Mouse (Mus musculus) inflammation-experienced regulatory T-cells, adult 6 months (primary cell): ENCODE results near the gene Pla2g4c. TPM values are rescaled to one million over a fixed set of nuclear protein-coding genes. Genes with fewer than 3 reads are reported as not detected.

Experiments used
- ATAC-seq: one replicate; pipeline ENCODE4 v1.8.0; 2017
- polyA plus RNA-seq, 3 experiments: library from polyadenylated mRNA; unstranded; fragments of 100-300 nt; shearing (Covaris generic); gene quantifications; one replicate each; pipeline ENCODE4 v1.2.1; 2017

The Pla2g4c gene
- polyA plus RNA-seq = 1 to 10 TPM in 1 of 3 experiments, under 1 TPM in 2; 0.39 to 1.0 (median 0.41) TPM

DNA sequence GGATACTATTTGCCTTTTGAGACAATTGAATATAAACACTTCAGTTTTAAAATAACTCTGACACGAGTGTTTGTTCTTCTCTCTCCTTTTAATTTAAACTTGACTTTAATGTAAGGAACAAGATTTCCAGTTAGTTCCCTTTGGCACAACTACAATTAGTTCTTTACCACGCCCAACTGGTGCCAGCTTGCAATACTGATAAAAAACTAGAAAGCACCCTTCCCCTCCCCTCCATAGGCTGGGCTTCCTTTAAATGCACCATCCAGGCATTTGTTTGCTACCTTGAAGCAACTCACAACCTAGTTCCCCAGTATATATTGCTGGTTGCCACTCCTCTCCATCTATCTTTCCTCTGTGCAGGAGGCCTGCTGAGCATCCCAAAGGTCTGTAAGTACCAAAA, at the start of gene Pla2g4c:
Gene Pla2g4c, plus strand, starts transcription at position 340 of the 400 bp plus-strand sequence.
- no peak for ATAC-seq

DNA sequence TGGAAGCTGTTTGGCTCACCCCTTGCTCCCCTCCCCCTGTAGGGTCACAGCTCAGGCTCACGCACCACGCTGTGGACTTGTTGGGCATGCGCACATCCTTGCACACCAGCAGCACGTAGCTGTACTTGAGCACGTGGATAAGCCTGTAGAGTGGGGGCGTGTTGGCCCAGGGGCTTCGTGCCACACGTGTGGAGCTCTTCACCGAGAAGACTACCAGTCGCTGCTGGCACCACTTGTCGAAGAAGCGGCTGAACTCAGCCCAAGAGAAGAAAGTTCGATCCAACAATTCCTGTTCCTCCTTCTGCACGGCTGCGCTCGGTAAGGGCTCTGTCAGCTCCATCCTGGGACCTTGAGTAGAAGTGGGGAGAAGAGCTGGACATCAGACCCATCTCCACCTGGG, 47.4 kb upstream of the Pla2g4c start, which contains the start of gene Lig1:
Gene Lig1, plus strand, starts transcription at position 203 of the 400 bp plus-strand sequence.
- no peak for ATAC-seq

DNA sequence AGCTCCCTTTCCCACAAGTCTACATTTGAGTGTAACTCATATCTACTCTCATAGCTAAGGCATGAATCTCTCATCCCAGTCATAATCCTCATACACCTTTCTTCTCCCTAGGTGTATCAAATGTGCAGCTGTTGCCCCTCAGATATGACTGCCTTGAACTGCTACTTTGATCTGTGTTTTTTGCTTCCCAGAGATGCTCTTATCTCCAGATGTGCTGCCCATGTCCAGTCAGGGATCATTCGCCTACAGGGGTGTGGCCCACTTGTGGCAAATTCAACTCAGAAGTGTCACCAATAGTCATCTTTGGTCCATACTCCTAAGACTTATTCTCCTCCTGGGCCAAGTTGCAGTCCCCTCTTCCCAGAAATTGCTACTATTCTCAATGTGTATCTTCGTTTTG, 46.6 kb upstream of the Pla2g4c start:
- ATAC-seq = no peak

DNA sequence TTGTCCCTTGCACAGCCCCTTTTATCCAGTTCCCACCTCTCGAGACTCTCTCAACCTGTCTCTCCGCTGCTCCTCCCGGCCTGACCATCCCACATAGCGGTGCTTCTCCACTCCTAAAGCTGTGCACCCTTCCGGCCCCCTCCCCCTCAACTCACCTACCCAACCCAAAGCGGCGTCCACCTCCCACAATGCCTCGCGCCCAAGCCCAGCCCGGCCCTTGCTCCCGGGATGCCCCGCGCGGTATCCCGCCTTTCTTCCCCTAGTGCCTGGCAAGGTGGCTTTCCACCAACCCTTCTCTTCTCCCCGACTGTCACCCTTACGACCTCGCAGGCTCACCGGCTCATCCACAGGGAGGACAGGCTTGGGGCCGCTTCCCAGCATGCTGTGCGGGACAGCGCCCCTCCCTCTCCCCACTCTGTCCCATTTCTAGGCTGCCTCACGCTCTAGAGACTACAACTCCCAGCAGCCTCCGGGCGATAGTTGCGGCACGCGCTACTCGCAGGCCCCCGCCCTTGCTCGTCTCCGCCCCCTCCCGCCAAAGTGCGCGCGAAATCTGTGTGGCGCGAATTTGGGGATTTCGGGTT, 46.1 kb upstream of the Pla2g4c start, which contains the start of gene Zswim9:
Gene Zswim9, minus strand, starts transcription at position 414 of the 584 bp plus-strand sequence.
- ATAC-seq = peak; percentile 97

DNA sequence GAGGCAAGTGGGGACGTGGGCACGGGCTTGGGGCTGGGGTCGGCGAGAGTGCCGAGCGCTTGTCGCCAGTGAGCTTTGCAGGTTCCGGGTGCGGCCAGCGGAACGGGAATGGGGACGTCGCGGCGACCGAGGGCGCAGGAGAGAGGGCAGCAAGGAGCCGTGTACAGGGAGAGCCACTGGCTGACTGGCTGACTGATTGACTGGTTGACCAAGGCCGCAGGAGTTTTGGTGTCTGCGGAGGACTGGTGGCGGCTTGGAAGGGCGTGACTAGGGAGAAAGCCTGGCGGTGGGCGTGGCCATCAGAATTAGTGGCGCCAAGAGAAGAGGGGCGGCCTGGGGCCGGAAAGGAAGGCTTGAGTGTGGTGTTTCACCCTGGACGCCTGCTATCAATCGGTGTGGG, 45.5 kb upstream of the Pla2g4c start:
- peak; percentile 22 for ATAC-seq

DNA sequence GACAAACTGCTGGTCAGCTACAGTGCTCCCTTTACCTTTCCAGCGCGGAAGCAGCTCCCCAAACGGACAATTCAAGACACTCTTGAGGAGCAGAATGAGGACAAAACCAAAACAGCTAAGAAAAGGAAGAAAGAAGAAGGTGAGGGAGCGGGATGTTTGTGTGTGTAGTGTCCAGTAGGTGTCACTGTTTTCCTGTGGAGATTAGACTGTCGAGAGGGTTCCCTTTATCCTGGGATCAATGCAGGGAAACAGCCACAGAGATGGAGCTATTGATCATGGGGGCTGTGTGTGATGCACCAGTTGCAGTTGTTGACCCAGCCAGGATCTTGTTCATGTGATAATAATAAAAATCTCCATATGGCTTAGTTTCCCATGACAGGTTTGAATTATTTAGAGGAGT, 35.8 kb upstream of the Pla2g4c start:
- ATAC-seq = peak; percentile 64

DNA sequence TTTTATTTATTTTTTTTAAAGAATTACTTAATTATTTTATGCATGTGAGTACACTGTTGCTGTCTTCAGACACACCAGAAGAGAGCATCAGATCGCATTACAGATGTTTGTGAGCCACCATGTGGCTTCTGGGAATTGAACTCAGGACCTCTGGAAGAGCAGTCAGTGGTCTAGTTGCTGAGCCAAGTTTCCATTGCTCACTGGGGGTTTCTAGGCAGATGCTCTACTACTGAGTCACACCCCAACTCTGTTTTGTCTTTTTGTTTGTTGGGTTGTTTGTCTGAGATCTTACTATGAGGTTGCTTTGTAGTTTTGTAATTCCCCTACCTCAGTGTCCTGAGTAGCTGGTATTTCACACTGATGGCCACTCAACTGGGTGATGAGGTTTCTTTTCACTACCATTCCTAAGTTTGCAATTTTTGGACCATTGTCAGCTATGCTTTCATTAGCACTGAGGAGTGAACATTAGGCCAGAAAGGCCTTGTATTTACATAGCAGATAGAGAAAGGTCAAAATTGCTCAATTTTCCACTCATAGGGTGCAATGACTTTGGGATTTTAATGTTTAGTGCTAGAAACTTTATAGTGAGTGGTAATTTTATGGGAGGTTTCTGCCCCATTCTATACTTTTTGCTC, 34.3 kb upstream of the Pla2g4c start:
- ATAC-seq = no peak

DNA sequence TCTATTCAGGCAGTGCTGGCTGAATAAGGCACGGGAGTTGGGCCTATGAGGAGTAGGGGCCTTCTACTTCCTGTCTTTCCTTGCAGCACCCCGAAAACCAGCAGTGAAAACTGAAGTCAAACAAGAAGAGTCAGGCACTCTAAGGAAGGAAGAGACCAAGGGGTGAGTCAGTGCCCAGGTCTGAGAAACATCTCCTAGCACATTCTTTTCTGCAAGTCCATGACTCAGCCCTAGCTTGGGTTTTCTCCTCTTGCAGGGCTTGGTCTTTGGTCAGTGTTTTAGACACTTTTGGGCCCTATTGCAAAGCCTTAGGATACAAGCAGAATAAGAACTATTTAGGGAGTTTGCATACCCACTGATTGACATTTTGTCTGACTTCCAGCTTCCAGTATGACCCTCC, 33.1 kb upstream of the Pla2g4c start:
- ATAC-seq = no peak

DNA sequence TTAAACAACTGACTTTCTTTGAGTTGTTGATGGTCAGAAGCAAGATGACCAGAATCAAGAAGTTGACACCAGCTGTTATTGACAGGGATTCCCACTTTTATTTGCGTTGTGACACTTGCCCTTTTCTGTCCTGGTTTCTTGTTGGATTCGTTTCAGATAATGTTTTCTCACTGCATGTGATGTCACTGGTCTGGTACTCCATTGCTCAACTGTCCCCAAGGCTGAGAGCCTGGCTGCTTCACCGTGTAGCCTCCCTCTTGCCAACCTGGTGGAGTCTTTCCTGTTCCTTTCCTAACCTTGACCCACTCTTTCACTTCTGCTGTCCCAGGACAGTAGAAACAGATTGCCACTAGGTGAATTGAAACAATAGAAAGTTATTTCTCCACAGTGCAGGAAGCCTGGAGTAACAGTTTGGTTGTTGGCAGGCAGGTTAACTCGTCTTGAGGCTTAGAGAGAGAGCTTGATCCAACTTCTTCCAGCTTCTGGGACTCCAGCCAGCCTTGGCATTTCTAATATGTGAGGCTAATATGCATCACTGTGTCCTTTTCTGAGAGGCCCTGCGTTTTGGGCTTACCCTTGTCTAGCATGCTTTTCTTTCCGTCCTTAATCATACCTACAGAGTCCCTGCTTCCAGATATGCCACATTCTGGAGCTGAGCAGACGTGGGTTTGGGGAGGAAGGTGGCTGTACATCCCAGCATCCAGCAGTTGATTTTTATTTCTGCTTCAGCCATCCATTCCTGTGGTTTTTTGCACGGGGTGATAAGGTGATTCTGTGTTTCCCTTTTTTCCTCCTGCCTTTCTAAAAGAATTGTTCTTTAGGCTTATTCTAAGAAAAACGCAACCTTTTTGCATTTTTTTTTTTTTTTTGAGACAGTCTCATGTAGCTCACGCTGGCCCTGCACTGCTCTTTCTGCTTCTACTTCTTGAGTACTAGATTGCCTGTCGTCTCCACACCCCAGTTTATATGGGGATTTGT, 30.3 kb upstream of the Pla2g4c start:
- ATAC-seq = no peak

DNA sequence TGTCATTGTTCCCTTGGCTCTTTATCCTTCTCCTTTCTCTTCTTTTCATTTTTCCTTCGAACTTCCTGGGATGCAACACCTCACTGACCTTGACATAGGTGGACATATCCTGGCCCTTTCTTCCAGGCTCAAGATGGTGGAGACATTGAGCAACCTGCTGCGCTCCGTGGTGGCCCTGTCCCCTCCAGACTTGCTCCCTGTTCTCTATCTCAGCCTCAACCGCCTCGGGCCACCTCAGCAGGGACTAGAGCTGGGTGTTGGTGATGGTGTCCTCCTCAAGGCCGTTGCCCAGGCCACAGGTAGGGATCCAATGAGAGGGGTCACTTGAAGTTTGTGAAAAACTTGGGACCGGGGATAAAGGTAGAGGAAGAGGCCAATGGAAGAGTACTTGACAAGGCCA, 29.2 kb upstream of the Pla2g4c start:
- no peak for ATAC-seq

DNA sequence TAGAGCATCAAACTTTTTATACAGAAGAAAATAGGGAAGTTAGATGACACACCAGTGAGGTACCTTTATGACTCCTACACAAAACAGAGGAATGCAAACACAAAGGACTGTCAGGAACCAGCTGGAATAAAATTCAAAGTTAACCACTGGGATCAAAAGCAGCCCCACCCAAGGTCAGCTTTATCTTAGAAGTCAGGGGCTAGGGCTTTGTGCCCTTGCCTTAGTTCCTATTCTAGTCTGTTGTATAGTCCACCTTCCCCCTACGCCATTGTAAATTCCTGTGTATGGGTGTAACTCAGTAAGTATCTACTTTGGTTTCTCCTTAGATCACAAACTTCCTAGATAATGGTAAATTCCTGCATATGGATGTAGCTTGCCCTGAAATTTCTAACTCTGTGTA, 26.8 kb upstream of the Pla2g4c start:
- no peak for ATAC-seq

DNA sequence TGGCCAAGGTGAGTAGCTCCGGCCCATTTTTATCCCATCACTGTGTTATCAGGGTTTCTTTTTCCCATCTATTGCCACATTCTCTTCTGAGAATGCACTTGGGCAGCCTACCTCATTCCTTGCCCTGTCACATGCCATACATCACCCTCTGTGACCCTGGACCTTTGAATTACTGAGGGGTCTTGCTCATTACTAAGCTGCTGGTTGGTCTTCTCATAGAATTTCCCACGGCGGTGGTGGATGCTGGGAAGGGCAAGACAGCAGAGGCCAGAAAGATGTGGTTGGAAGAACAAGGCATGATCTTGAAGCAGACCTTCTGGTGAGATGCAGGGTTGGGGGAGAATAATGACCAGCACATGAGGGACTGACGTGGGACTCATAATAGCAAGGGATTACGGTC, 25.6 kb upstream of the Pla2g4c start:
- no peak for ATAC-seq

DNA sequence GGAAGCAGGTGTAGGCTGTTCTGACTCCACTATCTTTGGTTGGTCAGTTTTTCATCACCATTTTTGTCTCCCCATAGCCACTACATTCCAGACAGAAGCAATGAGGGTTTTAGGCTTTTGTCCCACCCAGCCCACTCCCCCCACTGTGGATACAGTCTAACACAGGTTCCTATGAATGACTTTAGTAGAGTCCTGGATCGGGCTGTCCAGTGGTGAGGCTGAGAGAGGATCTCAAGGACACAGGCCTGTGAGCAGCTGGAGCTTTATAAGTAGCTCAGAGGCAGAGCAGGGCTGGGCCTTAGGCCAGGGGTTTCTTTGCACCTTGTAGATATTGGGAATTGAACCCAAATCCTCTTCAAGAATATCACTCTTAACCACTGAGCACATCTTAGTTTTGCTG, 22.8 kb upstream of the Pla2g4c start:
- no peak for ATAC-seq

DNA sequence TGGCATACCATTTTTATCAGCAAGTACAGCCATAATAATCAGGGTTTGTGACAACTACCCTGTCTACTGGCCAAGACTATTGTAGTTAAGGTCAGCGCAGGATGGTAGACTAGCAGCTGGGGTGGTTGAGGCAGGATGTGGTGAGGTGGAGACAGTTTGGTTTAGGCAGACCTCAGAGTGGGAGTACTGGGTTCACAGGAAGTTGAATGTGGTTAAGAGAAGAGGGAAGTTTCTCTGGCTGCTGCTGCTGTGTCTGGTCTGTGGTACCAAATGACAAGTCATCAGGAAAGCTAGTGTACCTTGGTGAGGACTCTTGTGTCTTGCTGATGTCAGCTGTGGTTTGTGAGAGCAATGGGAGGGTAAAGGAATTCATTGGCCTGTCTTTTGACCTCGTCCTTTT, 21.7 kb upstream of the Pla2g4c start:
- ATAC-seq = peak; percentile 97

DNA sequence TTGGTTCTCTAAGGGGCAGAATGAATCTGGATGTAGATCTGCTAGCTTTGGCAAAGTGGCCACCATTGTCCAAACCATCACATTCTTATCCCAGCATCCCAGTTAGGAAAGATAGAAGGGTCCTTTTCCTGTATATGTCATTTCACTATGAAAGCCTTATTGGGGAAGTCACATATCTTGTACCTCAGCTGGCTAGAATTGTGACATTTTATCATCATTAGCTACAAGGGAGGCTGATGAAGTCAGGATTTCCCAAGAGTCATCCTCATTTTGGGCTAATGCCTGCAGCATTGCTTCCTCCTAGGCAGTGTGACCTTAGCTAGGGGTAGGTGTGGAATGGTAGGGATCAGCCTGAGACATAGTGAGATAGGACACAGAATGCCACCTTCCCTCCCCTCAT, 21.1 kb upstream of the Pla2g4c start:
- no peak for ATAC-seq

DNA sequence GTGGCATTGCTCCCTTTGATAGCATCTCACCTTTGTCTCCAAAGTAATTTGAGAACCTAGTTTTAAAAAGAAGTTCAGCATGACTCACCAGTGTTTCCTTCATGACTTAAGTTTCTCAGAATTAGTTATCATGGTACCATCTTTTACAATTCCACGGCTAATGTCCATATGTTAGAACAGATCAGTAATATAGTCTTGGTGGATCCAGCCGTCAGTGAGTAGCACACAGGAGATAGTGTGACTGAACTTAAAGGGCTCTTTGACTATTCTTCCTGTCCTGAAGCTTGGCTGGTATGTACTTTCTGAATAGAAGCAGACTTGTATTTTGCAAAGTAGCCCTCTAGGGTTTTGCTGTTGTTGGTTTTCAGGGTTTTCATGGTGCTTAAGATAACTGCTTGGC, 15.0 kb upstream of the Pla2g4c start:
- no peak for ATAC-seq

DNA sequence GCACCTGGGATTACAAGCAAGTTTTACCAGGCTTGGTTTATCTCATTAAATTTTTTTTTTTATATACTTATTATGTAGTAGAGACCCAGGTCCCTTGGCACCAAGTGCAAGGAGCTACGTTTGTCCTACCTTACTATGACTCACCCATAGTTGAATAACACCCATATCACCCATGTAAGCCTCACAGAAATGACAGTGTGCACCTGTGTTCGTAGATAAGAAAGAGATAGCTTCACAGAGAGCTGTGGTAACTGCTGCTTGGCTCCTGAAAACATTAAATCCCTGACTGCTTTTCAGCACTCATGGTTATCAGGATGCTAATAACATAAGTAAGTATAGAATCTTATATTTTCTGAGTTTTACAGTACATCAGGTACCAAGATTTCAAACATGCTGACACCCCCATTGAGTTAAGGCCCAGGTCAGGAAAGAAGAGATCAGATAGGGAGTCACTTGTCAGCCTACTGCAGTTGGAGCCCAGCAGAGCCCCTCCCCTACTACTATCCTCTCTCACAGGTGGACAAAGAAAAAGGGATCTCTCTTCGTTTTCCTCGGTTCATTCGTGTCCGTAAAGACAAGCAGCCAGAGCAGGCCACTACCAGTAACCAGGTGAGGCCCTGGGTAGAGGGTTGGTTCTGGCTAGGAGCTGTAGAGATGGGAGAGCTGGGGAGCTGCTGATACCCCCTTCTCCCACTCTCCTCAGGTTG, 13.8 kb upstream of the Pla2g4c start:
- no peak for ATAC-seq

DNA sequence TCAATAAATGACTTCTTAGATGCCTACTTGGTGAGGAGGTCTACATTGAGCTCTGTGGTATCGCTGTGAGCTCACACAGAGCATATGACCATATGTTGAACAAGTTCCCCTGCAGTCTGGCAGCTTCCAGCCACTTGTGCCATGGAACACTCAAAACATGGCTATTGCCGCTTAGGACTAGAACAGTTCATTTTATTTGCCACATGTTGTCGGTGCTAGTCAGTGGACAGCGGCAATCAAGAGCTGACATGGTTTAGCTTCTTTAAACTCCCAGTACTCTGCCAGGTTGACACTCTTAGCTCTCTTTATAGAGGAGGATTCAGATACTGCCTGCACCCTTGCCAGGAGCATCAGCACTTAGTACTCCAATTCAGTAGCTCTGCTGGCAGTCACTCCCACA, 13.1 kb upstream of the Pla2g4c start:
- ATAC-seq = no peak

DNA sequence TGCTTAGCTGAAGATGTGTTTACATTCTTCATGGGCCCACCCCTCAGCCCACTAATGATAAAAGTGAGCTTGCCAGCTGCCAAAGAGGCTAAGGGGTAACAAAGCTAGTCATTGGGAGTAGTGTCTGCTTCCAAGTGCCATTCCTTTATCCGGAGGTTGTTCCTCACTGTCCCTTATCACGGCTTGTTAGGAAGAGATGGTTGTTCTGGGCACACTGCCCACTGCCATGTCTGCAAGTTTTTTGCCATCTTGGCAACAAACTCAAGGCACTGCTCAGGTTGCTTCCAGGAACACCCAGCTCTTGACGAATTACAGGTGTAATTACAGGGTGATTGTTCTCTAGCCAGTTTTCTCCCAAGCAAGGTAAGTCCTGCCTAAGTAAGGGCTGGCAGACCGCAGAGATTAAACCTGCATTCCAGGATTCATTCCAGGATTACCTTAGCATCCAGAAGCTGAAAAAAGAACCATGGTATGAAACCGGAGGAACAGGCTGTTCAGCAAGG, 10.3 kb upstream of the Pla2g4c start:
- no peak for ATAC-seq

DNA sequence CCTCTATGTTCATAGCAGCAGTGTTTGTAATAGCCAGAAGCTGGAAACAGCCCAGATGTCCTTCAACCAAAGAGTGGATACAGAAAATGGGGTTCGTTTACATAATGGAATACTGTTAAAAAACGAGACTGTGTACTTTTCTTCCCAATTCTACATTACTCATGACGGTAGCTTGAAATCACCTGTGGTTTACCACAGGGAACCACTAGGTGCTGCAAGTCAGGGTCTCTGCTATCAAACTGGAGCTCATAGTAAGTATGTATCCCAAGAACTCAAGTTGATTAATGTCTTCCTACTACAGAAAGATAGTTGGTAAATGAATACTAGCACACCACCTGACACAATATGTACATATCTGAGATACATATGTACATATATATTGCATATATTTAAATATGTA, 3.0 kb upstream of the Pla2g4c start:
- ATAC-seq = no peak

DNA sequence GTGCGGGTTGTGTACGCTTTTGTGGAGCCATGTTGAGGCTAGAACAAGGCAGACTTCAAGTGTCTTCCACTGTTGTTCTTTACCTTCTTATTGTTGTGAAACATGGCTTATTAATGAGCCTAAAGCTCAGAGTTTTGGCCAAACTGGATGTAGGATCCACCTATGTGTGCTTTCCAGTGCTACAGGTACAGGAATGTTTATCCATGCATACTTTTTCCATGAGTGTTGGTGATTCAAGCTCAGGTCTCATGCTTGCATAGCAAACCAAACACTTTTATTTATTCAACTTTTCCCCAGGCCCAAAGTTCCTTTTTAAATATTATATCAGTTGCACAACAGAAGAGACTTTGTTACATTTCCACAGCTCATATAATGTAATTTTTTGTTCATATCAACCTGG, 6.1 kb downstream of the Pla2g4c start:
- no peak for ATAC-seq

DNA sequence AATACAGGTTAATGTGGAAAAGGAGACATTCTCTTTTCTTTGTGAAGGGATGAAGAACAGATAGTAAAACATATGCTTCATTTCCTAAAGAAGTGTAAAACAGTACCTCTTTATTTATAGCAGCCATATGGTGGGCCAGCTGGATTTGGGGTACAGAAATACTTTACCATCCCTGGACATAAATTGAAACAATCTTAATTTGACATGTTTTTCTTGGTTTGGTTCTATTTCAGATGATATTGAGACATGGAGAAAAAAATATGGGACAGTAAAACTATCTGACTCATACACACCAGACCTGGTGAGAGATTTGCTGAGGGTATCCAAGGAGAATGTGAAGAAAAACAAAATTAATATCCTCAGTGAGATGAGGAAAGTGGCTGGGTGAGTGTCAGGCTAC, 31.5 kb downstream of the Pla2g4c start:
- no peak for ATAC-seq

DNA sequence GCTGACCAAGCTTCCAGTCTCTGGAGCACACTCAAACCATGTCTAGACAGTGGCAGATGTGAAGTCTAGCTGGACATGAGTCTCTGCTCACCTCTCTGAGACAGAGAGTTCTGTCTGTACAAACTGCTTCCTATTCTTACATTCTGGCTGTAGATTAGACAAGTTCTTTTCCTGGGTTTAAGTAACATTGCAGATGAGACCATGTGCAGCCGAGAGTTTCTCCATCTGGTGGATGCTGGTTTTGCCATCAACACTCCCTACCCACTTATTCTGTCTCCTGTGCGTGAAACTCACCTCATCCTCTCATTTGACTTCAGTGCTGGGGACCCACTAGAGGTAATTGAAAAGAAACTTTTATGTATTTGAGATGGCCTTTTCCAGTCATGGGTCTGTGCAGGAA, 56.1 kb downstream of the Pla2g4c start:
- no peak for ATAC-seq
